Mouse (Mus musculus): ENCODE measurements around the gene Negr1.

Gene Negr1

DNA sequence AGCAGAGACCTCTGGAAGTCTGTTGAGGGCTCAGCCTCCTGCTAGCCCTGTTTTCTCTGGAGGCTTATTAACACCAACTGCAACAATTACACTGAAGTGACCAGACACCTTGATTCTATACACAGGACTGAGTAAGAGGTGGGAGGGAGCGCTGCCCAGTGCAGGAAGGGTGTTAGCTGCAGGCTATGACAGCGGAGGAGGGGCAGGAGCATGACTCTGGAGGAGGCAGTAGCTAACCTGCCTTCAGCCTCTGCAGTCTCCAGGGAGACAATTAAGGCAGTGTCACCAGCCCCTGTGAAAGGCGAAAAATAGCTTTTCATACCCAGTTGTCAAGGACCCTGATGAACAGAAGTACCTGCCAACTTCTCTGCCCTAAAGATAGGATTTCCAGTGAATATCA, 694.3 kb downstream of the Negr1 start:
- no peak for DNase-seq

GRCm38 (mm10) chr3:157268742-157269141, 707.1 kb downstream of the Negr1 start:
- DNase-seq: no peak

- DNase-seq: no peak
Observed at GRCm38 (mm10) chr3:157272379-157272778, 710.8 kb downstream of the Negr1 start.

DNA sequence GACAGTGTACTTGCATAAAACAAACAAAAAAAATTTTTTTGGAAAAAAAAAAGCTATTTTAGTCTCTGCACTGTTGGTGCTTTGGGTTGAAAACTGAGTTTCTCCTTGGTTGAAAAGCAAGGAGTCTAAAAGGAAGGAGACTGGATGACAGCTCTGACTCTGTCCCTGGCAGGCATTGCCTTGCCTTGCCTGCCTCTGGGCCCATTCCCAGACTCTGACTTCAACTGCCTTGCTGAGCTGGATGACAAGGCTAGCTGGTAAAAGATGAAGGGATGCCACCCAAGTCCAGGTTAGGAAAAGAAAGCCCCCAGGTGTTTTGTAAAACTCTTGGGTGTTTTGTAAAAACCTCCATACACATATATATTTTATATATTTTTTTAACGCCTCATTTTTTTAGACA, 712.5 kb downstream of the Negr1 start:
- DNase-seq: no peak

DNA sequence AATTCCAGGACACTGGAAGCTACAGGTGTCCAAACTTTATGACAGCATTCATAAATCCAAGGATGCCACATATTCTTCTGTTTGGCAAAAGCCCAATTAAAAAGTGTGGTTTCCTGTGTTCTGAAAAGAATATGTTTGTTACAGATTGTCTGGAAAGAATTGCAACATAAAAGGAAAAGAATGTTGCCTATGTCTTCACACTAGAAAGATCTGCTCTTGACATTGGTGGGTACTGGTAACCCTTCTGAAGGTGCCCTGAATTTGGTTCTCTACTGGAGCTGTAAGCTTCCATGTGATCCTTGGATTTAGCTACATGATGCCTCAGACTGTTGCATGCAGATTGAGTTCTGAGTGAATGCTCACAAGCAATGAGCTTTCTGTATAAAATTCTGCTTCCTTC, 718.1 kb downstream of the Negr1 start:
- no peak for DNase-seq

- DNase-seq: no peak
Observed at GRCm38 (mm10) chr3:157281259-157281658, 719.7 kb downstream of the Negr1 start.

- DNase-seq: no peak
Observed at GRCm38 (mm10) chr3:157291286-157291685, 729.7 kb downstream of the Negr1 start.

GRCm38 (mm10) chr3:157297216-157297615, 735.6 kb downstream of the Negr1 start:
- no peak for DNase-seq

GRCm38 (mm10) chr3:157303430-157304116, 742.0 kb downstream of the Negr1 start:
- no peak for DNase-seq

DNA sequence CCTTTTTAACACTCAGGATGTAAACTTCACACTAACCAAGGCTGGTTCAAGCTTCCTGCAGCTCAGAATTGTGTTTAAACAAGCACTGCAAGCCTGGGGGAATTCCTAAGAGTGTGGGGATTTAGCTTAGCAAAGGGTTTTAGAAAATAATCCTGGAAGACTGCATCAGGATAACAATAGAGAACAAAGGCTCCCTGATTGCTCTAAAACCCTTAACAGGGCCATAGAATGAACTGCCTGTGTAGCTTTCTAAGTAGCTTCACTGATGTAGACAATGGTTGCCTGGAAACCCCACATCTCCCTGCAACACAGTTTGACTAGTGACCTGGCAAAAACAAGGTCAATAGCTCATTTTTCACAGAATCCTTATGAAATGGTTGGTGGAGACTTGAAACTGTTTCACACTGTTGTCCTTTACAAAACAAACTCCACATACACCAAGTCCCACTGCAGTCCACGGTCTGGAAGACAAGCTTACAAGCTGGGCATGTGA, 759.5 kb downstream of the Negr1 start:
- no peak for DNase-seq

DNA sequence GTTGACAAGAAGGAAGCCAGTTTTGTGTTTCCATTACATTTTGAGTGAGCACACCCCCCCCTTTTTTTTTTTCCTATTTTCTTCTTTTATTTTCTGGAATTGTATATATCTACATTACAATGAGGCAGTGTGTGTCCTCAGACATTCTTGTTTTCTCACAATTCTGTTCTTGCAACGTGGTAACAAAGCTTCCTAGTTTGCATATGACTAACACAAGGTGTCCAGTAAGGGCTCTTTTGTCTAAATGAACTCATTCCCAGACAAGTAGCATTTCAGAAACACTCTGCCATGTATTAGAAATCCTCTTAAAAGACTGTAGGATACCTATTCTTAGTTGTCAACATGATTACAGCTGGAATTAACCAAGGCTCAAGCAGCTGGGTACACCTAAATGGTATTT, 760.2 kb downstream of the Negr1 start:
- DNase-seq: no peak

- no peak for DNase-seq
Observed at GRCm38 (mm10) chr3:157334169-157334568, 772.6 kb downstream of the Negr1 start.

DNA sequence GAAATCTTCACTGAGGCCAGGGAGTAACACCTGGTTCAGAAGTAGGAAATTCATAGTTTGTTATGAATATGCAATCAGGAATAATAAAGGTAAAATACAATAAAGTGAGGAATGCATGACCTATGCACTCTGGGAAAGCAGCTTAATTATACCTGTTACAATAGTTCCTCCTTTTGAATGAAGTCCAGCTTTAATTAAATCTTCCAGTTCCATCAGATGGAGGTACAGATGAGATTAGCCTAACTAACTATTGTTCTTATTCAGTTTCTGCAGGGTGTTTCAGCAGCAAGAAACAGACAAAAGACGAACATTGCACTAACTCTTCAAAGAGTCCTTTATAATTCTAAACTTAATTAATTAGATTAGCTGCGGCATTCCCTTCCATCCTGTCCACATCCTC, 787.9 kb downstream of the Negr1 start:
- no peak for DNase-seq

DNA sequence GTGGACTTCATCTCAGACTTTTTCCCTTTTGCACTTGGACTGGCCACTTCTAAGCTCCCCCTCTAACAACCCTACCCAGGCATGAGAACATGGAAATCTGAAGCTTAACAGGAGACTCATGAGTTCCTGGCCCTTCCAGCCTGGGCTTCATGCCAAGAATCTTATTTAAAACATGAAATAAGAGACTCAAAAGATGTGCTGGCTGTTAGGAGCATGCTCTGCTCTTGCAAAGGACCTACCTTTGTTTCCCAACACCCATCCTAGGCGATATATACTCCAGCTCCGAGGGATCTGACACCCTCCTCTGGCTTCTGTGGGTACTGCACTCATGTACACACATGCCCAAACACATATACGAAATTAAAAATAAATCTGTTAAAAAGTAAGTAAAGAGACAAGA, 797.3 kb downstream of the Negr1 start:
- peak; percentile 31 for DNase-seq

GRCm38 (mm10) chr3:157359840-157360239, 798.2 kb downstream of the Negr1 start:
- no peak for DNase-seq

All from kidney, postnatal 10 days (tissue).